Mouse (Mus musculus) hematopoietic stem cell, adult 5-6 weeks (primary cell): ENCODE measurements around the gene Mdm4. TPM values are rescaled to one million over a fixed set of nuclear protein-coding genes. Genes with fewer than 3 reads are reported as not detected.
A peak's percentile ranks its signal among the peaks of the same experiment; 100 is the strongest.
"Not testable (repeated sequence)": the region's sequence is repeated elsewhere in the genome, so short reads cannot be mapped to it uniquely, and the experiment has no call there.

ENCODE experiments used
- ATAC-seq, 2 experiments: fragments of 125-278 bp in 1 of 2; replicated peaks in 1 of 2; 2 replicates each; pipeline ENCODE4 v1.8.0; 2016 to 2017; ENCODE audit warnings: inconsistent platforms in 2 of 2, mild to moderate bottlenecking in 2 of 2, moderate number of reproducible peaks in 2 of 2, low read depth in 1 of 2, moderate TSS enrichment in 1 of 2; ENCODE audit not compliant: low FRiP score in 2 of 2, poor library complexity in 2 of 2, severe bottlenecking in 2 of 2, insufficient read depth in 1 of 2, low TSS enrichment in 1 of 2
- total RNA-seq: library from RNA; stranded (forward); fragments of 172-1452, 232-1000 nt; gene quantifications from 2 replicates; pipeline ENCODE4 v1.2.3, GENCODE M21; 2017

The Mdm4 gene
- total RNA-seq, 1 experiment from 2014 or later, result 135 TPM

- ATAC-seq, result no peak
Observed at GRCm38 (mm10) chr1:132991580-132991979, 38.8 kb downstream of the Mdm4 start.

GRCm38 (mm10) chr1:132990733-132991132 is 39.6 kb downstream of the Mdm4 start:
- no peak for ATAC-seq

GRCm38 (mm10) chr1:132988556-132989459 is 41.6 kb downstream of the Mdm4 start:
- ATAC-seq, result not testable (repeated sequence)

GRCm38 (mm10) chr1:132982728-132983127 is 47.6 kb downstream of the Mdm4 start:
- ATAC-seq, result peak; percentile 70 to 78; a peak in 3 of 4 replicates

- no peak for ATAC-seq
Observed at GRCm38 (mm10) chr1:132981232-132981631, 49.1 kb downstream of the Mdm4 start.

- ATAC-seq, result no peak
Observed at GRCm38 (mm10) chr1:132977402-132977801, 53.0 kb downstream of the Mdm4 start.

GRCm38 (mm10) chr1:132968659-132969058 is 61.7 kb downstream of the Mdm4 start:
- no peak; a peak in 1 of 4 replicates for ATAC-seq

GRCm38 (mm10) chr1:132964691-132965090 is 65.7 kb downstream of the Mdm4 start:
- no peak for ATAC-seq

- no peak for ATAC-seq
Observed at GRCm38 (mm10) chr1:132964106-132964505, 66.3 kb downstream of the Mdm4 start.

GRCm38 (mm10) chr1:132961751-132962150 is 68.6 kb downstream of the Mdm4 start:
- ATAC-seq, result no peak

- no peak for ATAC-seq
Observed at GRCm38 (mm10) chr1:132956809-132957208, 73.6 kb downstream of the Mdm4 start.

GRCm38 (mm10) chr1:132947811-132948210 is 82.5 kb downstream of the Mdm4 start:
- ATAC-seq, result no peak

- no peak for ATAC-seq
Observed at GRCm38 (mm10) chr1:132945826-132946225, 84.5 kb downstream of the Mdm4 start.

GRCm38 (mm10) chr1:132938975-132939374 is 91.4 kb downstream of the Mdm4 start:
- ATAC-seq, result no peak

GRCm38 (mm10) chr1:132937296-132938030 is 92.9 kb downstream of the Mdm4 start:
- no peak for ATAC-seq

- no peak for ATAC-seq
Observed at GRCm38 (mm10) chr1:132934856-132935255, 95.5 kb downstream of the Mdm4 start.

- no peak for ATAC-seq
Observed at GRCm38 (mm10) chr1:132932421-132932820, 97.9 kb downstream of the Mdm4 start.

- no peak for ATAC-seq
Observed at GRCm38 (mm10) chr1:132930291-132930690, 100.1 kb downstream of the Mdm4 start.
